Mouse (Mus musculus) intestine, embryonic 16.5 days (tissue): ENCODE measurements around the gene Gon7. TPM values are rescaled to one million over a fixed set of nuclear protein-coding genes. Genes with fewer than 3 reads are reported as not detected.
A peak's percentile ranks its signal among the peaks of the same experiment; 100 is the strongest.

Source experiments
- ATAC-seq: fragments of 200-750 bp; cut with Nextera tagmentation; 2 replicates; pipeline ENCODE4 v1.8.0; 2017; ENCODE audit warnings: moderate TSS enrichment, moderate library complexity
- H3K27ac ChIP-seq: fragments of 300-500 bp; sonication (generic); 2 replicates; pipeline ENCODE4 v1.5.1; 2014; ENCODE audit warnings: mild to moderate bottlenecking, low read length
- H3K27me3 ChIP-seq: fragments of 300-500 bp; sonication (generic); replicated peaks from 2 replicates; pipeline ENCODE4 v1.6.1; 2014; ENCODE audit warnings: low read length, control low read depth, mixed read lengths; ENCODE audit not compliant: control insufficient read depth, insufficient read depth
- H3K36me3 ChIP-seq: fragments of 300-500 bp; sonication (generic); 2 replicates; pipeline ENCODE4 v1.6.1; 2014; ENCODE audit warnings: low read length, control low read depth; ENCODE audit not compliant: control insufficient read depth, insufficient read depth
- H3K4me1 ChIP-seq: fragments of 300-500 bp; sonication (generic); 2 replicates; pipeline ENCODE4 v1.6.1; 2014; ENCODE audit warnings: low read length, control low read depth, mixed read lengths; ENCODE audit not compliant: control insufficient read depth, insufficient read depth
- H3K4me2 ChIP-seq: fragments of 300-500 bp; sonication (generic); 2 replicates; pipeline ENCODE4 v1.6.1; 2014; ENCODE audit warnings: low read depth, low read length, control low read depth
- H3K4me3 ChIP-seq: fragments of 300-500 bp; sonication (generic); 2 replicates; pipeline ENCODE4 v1.5.1; 2014; ENCODE audit warnings: mild to moderate bottlenecking, low read length
- H3K9ac ChIP-seq: fragments of 300-500 bp; sonication (generic); 2 replicates; pipeline ENCODE4 v1.6.1; 2014; ENCODE audit warnings: low read depth, low read length
- H3K9me3 ChIP-seq: fragments of 300-500 bp; sonication (generic); 2 replicates; pipeline ENCODE4 v1.6.1; 2016; ENCODE audit warnings: low read length, control low read depth; ENCODE audit not compliant: control insufficient read depth
- WGBS: fragments of 180-500 bp; shearing (Covaris S2); extraction: QIAGEN DNeasy Blood & Tissue Kit; methylation state at CpG from one replicate; pipeline ENCODE4 v1.1.7; 2014; 5-methylcytosine and 5-hydroxymethylcytosine counted together
- polyA plus RNA-seq: library from polyadenylated mRNA; unstranded; fragments of >200 nt; fragmentation: Nextera tagmentation; extraction: Ambion mirVana; gene quantifications from 2 replicates; pipeline ENCODE4 v1.2.1, GENCODE M21; 2015

The Gon7 gene
- polyA plus RNA-seq, 1 experiment from 2014 or later: 30.0 TPM

- no peaks in the 10 kb centered on the region for H3K36me3 ChIP-seq
- no peaks in the 10 kb centered on the region for H3K9me3 ChIP-seq
- WGBS: 18% methylated on average over 16 of the region's 16 CpGs
- H3K4me2 ChIP-seq: peak overlapping the region; percentile 55
- H3K27ac ChIP-seq: peak overlapping the region; percentile 98
- H3K4me1 ChIP-seq: peaks cover 26% of the 10 kb centered on the region
- peak overlapping the region; percentile 32; the same call in 1 of the 2 replicates for H3K4me3 ChIP-seq
- no peak overlapping the region for H3K9ac ChIP-seq
- ATAC-seq: peak; percentile 91
- H3K27me3 ChIP-seq: no peaks in the 10 kb centered on the region
Observed at GRCm38 (mm10) chr12:102730798-102731619, 26.6 kb downstream of the Gon7 start.

- H3K4me2 ChIP-seq: peak overlapping the region; percentile 55
- peaks cover 31% of the 10 kb centered on the region for H3K4me1 ChIP-seq
- WGBS: 32% methylated on average over 26 of the region's 26 CpGs
- no peaks in the 10 kb centered on the region for H3K27me3 ChIP-seq
- H3K27ac ChIP-seq: peak overlapping the region; percentile 98
- peak overlapping the region; percentile 33; the same call in 1 of the 2 replicates for H3K9ac ChIP-seq
- H3K36me3 ChIP-seq: no peaks in the 10 kb centered on the region
- H3K9me3 ChIP-seq: no peaks in the 10 kb centered on the region
- ATAC-seq: peak; percentile 93
- H3K4me3 ChIP-seq: peak overlapping the region; percentile 32
Observed at GRCm38 (mm10) chr12:102729855-102730797, 27.5 kb downstream of the Gon7 start.

- peak; percentile 32 for ATAC-seq
- Histone ChIP-seq H3K9ac (no peak overlapping the region), H3K9me3 (no peaks in the 10 kb centered on the region), H3K36me3 (no peaks in the 10 kb centered on the region), H3K4me1 (peaks cover 17% of the 10 kb centered on the region), H3K4me3 (no peak overlapping the region), H3K27me3 (no peaks in the 10 kb centered on the region), H3K27ac (no peak overlapping the region), H3K4me2 (no peak overlapping the region)
- WGBS: 60% methylated on average over 7 of the region's 7 CpGs
Observed at GRCm38 (mm10) chr12:102725761-102726175, 31.8 kb downstream of the Gon7 start.

GRCm38 (mm10) chr12:102725146-102725545 is 32.5 kb downstream of the Gon7 start:
- Histone ChIP-seq H3K4me2 (no peak overlapping the region), H3K9me3 (no peaks in the 10 kb centered on the region), H3K9ac (no peak overlapping the region), H3K4me3 (no peak overlapping the region), H3K27me3 (no peaks in the 10 kb centered on the region), H3K4me1 (peaks cover 10% of the 10 kb centered on the region), H3K27ac (no peak overlapping the region), H3K36me3 (no peaks in the 10 kb centered on the region)
- ATAC-seq: no peak
- 90% methylated on average over 6 of the region's 6 CpGs for WGBS

- H3K27me3 ChIP-seq: no peaks in the 10 kb centered on the region
- no peaks in the 10 kb centered on the region for H3K36me3 ChIP-seq
- no peaks in the 10 kb centered on the region for H3K9me3 ChIP-seq
- 62% methylated on average over 6 of the region's 6 CpGs for WGBS
- no peak overlapping the region for H3K4me3 ChIP-seq
- H3K27ac ChIP-seq: no peak overlapping the region
- no peak overlapping the region for H3K4me2 ChIP-seq
- H3K4me1 ChIP-seq: peaks cover 6% of the 10 kb centered on the region
- no peak for ATAC-seq
- no peak overlapping the region for H3K9ac ChIP-seq
Observed at GRCm38 (mm10) chr12:102723861-102724260, 33.7 kb downstream of the Gon7 start.

GRCm38 (mm10) chr12:102722966-102723365 is 34.6 kb downstream of the Gon7 start:
- Histone ChIP-seq H3K4me2 (no peak overlapping the region), H3K9me3 (no peaks in the 10 kb centered on the region), H3K27ac (no peak overlapping the region), H3K9ac (no peak overlapping the region), H3K4me1 (peaks cover 6% of the 10 kb centered on the region), H3K4me3 (no peak overlapping the region), H3K36me3 (no peaks in the 10 kb centered on the region), H3K27me3 (no peaks in the 10 kb centered on the region)
- ATAC-seq: no peak
- WGBS: 60% methylated on average over 8 of the region's 8 CpGs

- H3K9ac ChIP-seq: no peak overlapping the region
- H3K4me3 ChIP-seq: no peak overlapping the region
- WGBS: 61% methylated on average over 11 of the region's 11 CpGs
- peaks cover 6% of the 10 kb centered on the region for H3K4me1 ChIP-seq
- H3K36me3 ChIP-seq: no peaks in the 10 kb centered on the region
- no peaks in the 10 kb centered on the region for H3K27me3 ChIP-seq
- ATAC-seq: no peak
- H3K9me3 ChIP-seq: no peaks in the 10 kb centered on the region
- no peak overlapping the region for H3K27ac ChIP-seq
- H3K4me2 ChIP-seq: no peak overlapping the region
Observed at GRCm38 (mm10) chr12:102722451-102722850, 35.2 kb downstream of the Gon7 start.

- Histone ChIP-seq H3K4me2 (no peak overlapping the region), H3K9ac (no peak overlapping the region), H3K36me3 (no peaks in the 10 kb centered on the region), H3K9me3 (no peaks in the 10 kb centered on the region), H3K27me3 (no peaks in the 10 kb centered on the region), H3K4me1 (no peaks in the 10 kb centered on the region), H3K4me3 (no peak overlapping the region), H3K27ac (no peak overlapping the region)
- ATAC-seq: peak; percentile 54
- 27% methylated on average over 13 of the region's 13 CpGs for WGBS
Observed at GRCm38 (mm10) chr12:102719552-102720315, 37.9 kb downstream of the Gon7 start.
